8 mouse cellular contexts compared by ENCODE assay signal in the genomic region with DNA sequence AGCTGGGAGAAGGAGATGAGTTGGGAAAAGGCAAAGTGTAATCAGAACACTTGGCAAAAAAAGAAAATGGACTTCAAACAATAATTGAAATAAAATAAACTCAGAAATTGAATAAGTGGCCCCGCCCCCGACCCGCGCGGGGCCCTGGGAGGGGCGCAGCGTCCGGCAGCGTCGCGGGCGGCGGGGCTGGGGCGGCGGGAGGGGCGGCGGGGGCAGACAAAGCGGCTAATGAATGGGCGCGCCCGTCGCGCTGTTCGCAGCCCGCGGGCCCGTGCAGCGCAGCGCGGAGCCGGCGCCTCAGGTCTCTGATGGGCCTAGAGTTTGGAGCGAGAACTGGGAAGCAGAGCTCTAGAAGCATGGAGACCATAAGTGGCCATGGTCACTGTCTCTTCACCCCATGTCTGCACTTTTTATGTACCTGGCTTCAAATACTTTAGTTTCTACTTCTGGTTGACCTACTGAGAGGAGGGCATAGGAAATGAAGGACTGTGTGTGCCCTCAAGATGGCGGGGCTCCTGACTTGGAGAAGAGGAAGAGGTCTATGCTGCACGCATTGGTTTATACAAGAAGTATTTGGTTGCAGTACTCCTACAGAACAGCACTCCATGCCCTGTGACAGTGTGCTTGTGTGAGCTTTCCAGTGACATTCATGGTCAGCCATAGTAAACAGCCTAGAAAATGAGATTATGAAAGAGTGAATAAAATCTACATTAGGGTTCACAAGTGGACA.
DNase-seq lines count a peak whose midpoint lies in the region; ATAC-seq lines count a peak whose summit lies in the region.
"Not testable (repeated sequence)": the region's sequence is repeated elsewhere in the genome, so short reads cannot be mapped to it uniquely, and the experiment has no call there.

No protein-coding gene starts in this region.

- peak overlapping the region; percentile 45 for H3K9ac ChIP-seq in forebrain, embryonic 15.5 days (replicated peaks)
- not testable (repeated sequence) for H3K9ac ChIP-seq in kidney, embryonic 14.5 days (ENCODE audit: low read depth, low read length); liver, embryonic 11.5 days (ENCODE audit: low read depth, low read length); neural tube, embryonic 15.5 days (replicated peaks)

- not testable (repeated sequence) for H3K36me3 ChIP-seq in forebrain, embryonic 15.5 days; kidney, embryonic 14.5 days (ENCODE audit: control insufficient read depth, insufficient read depth, low read length); liver, embryonic 11.5 days (ENCODE audit: control insufficient read depth, insufficient read depth, low read length); midbrain, embryonic 10.5 days; neural tube, embryonic 15.5 days

- not testable (repeated sequence) for H3K4me1 ChIP-seq in forebrain, embryonic 15.5 days; kidney, embryonic 14.5 days (ENCODE audit: control insufficient read depth, insufficient read depth, low read length); liver, embryonic 11.5 days (replicated peaks; ENCODE audit: control insufficient read depth, insufficient read depth, low read length); midbrain, embryonic 10.5 days; neural tube, embryonic 15.5 days

- peak overlapping the region; percentile 42 for H3K4me3 ChIP-seq in forebrain, embryonic 15.5 days
- peak overlapping the region; percentile 31 for H3K4me3 ChIP-seq in kidney, embryonic 14.5 days (ENCODE audit: low read length)
- H3K4me3 ChIP-seq in liver, embryonic 11.5 days (ENCODE audit: low read depth, low read length): 0 out of 2 replicates have a peak overlapping the region, but pooled peaks have one; percentile 24
- H3K4me3 ChIP-seq in midbrain, embryonic 10.5 days: peak overlapping the region; percentile 49
- peak overlapping the region; percentile 40 for H3K4me3 ChIP-seq in neural tube, embryonic 15.5 days (replicated peaks)

- not testable (repeated sequence) for H3K27me3 ChIP-seq in forebrain, embryonic 15.5 days; kidney, embryonic 14.5 days (ENCODE audit: control insufficient read depth, insufficient read depth, low read length); liver, embryonic 11.5 days (replicated peaks; ENCODE audit: control insufficient read depth, insufficient read depth, low read length); midbrain, embryonic 10.5 days (ENCODE audit: low read depth, poor library complexity, severe bottlenecking); neural tube, embryonic 15.5 days (replicated peaks)

- not testable (repeated sequence) for H3K9me3 ChIP-seq in forebrain, embryonic 15.5 days; kidney, embryonic 14.5 days (ENCODE audit: control insufficient read depth, low read length); liver, embryonic 11.5 days (ENCODE audit: control insufficient read depth, low read length); midbrain, embryonic 10.5 days (replicated peaks); neural tube, embryonic 15.5 days (replicated peaks)

- not testable (repeated sequence) for H3K27ac ChIP-seq in forebrain, embryonic 15.5 days (replicated peaks); kidney, embryonic 14.5 days (ENCODE audit: low read depth, low read length); liver, embryonic 11.5 days (ENCODE audit: low read depth, low read length); neural tube, embryonic 15.5 days (replicated peaks)
- H3K27ac ChIP-seq in midbrain, embryonic 10.5 days (replicated peaks): peak overlapping the region; percentile 49; the same call in 1 of the 2 replicates

- DNase-seq in embryo, embryonic 9.5 days (ENCODE audit: extremely low spot score): peak; percentile 12
- DNase-seq in liver, embryonic 11.5 days (ENCODE audit: low spot score): not testable (repeated sequence)
- DNase-seq in midbrain, embryonic 10.5 days (ENCODE audit: low spot score): peak; percentile 20

- peak; percentile 66 for ATAC-seq in cerebellum, adult (ENCODE audit: insufficient number of reproducible peaks, low FRiP score, low TSS enrichment)
- peak; percentile 93 for ATAC-seq in forebrain, embryonic 15.5 days (replicated peaks)
- ATAC-seq in hematopoietic stem cell, adult 5-6 weeks (replicated peaks in 1 of 2; ENCODE audit: insufficient read depth in 1 of 2, low FRiP score in 2 of 2, low TSS enrichment in 1 of 2, low read depth in 1 of 2, poor library complexity in 2 of 2, severe bottlenecking in 2 of 2): peak; percentile 48 to 73; a peak in 3 of 4 replicates
- peak; percentile 89 for ATAC-seq in kidney, embryonic 14.5 days (ENCODE audit: low FRiP score, low TSS enrichment)
- ATAC-seq in liver, embryonic 11.5 days (replicated peaks; ENCODE audit: low FRiP score): peak; percentile 82
- peak; percentile 83 for ATAC-seq in neural tube, embryonic 15.5 days (ENCODE audit: low FRiP score)

- peak overlapping the region; percentile 62 for H3K4me2 ChIP-seq in forebrain, embryonic 15.5 days (replicated peaks)
- peak overlapping the region; percentile 50 for H3K4me2 ChIP-seq in kidney, embryonic 14.5 days (replicated peaks; ENCODE audit: low read depth, low read length)
- peak overlapping the region; percentile 55 for H3K4me2 ChIP-seq in liver, embryonic 11.5 days
- peak overlapping the region; percentile 64 for H3K4me2 ChIP-seq in neural tube, embryonic 15.5 days

- 3% methylated on average over 35 of the region's 35 CpGs for WGBS in forebrain, embryonic 15.5 days
- WGBS in kidney, embryonic 14.5 days: 4% methylated on average over 30 of the region's 35 CpGs
- WGBS in liver, embryonic 11.5 days: 6% methylated on average over 25 of the region's 35 CpGs
- 5% methylated on average over 35 of the region's 35 CpGs for WGBS in midbrain, embryonic 10.5 days
- 5% methylated on average over 33 of the region's 35 CpGs for WGBS in neural tube, embryonic 15.5 days
